Mouse (Mus musculus) B cell, adult 2 months (primary cell): ENCODE measurements around the gene Kdm1a.

Experiments
- DNase-seq, 2 experiments: peaks; one replicate each; pipeline ENCODE4 v3.0.0; 2022

The Kdm1a gene

DNA sequence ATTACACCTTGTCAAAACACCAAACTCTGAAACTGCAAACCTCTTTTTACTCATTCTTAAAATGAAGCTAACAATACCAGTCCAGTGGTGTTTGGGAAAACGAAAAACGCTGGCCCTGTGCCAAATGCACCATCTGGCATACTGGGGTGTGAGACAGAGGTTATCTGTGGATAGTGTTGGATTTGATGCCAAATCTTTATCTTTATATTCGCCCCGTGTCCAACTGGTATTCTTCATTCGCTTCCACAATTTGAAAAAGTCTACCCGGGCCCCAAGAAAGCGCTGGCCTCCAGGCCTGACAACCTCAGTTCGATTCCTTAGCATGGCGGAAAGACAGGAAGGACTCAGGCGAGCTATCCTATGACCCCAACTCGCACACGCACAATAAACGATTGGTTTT, 1.0 kb downstream of the Kdm1a start:
- DNase-seq = peak; percentile 47 to 48

DNA sequence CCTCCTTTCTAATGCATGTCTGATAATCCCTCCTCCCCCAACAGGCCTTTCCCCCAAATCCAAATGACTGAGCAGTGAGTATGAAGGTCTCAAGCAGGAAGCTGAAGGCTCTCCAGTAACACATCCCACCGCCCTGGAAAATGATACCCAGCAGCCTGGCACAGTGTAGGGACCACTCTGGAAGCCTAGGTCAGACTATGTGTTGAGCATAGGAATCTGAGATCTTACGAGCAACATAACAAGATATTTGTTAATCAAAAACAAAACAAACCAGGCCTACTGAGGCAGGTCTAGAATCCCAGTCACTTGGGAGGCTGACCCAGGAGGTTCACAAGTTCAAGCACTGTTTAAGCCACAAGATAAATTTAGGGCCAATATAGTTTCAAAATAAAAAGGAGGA, 2.0 kb downstream of the Kdm1a start:
- DNase-seq = no peak

- DNase-seq = no peak
Observed at GRCm38 (mm10) chr4:136599869-136600268, 2.7 kb downstream of the Kdm1a start.

DNA sequence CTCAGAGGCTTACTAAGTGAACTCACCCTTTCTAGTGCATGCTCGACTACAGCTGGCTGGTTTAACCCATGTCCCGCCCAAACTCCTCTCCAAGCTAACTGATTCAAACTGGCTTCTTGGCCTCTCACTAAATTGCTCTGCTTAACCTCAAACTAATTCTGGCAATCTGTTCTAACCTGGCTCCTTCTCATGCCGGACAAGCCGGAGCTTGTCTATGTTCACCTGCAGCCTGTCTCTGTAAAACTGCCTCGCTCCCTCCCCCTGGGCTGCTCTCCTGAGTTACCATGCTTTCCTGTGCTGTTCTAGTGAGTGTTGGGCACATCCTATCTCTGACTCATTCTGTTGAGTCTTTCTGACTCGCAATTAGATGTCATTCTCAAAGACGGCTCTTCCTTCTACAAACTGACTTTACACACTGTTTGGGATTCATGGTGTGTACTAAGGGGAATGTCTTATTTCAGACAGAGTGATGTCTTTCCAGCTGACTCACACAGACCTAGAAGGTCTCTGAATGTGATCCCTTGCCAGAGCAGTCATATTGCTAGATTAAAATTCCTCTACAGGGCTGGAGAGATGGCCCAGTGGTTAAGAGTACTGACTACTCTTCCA, 4.2 kb downstream of the Kdm1a start:
- no peak for DNase-seq

DNA sequence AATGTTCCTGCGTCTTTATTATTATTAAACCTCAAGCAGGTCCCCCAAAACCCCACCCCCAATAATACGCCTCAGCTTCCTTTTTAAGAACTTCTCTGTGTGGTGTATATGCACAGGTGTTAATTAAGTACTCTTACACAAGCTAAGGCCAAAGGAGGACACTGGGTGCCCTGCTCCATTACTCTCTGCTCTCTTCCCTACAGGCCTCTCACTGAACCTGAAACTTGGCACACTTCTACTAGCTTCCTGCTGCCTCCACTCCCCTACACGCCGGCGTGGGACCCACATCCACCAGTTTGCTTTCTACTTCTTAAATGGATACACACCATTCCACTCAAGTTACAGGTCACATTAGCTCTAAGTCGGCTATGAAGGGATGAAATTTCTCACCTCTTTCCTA, 7.3 kb downstream of the Kdm1a start:
- no peak for DNase-seq

DNA sequence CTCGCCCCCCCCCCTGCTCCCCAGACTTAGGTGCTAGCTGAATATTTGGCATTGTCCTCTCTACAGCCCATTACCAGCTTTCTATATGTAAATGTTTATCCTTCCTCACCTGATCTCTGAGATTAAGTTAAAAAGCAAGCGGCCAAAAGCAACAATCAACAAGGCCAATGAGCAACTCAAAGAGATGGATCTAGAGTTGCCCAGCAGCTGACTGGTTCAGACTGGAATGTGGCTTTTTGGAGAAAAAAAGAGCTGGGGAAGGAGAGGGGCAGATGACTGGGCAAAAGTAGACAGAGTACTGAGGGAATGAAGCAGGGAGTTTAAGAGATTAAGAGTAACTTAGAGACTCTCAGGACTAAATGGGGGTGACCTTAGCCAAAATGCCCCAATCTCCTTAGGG, 8.5 kb downstream of the Kdm1a start:
- no peak for DNase-seq

- no peak for DNase-seq
Observed at GRCm38 (mm10) chr4:136592111-136592510, 10.4 kb downstream of the Kdm1a start.

GRCm38 (mm10) chr4:136588003-136588402, 14.5 kb downstream of the Kdm1a start:
- no peak for DNase-seq

- DNase-seq = no peak
Observed at GRCm38 (mm10) chr4:136587221-136587827, 15.2 kb downstream of the Kdm1a start.

DNA sequence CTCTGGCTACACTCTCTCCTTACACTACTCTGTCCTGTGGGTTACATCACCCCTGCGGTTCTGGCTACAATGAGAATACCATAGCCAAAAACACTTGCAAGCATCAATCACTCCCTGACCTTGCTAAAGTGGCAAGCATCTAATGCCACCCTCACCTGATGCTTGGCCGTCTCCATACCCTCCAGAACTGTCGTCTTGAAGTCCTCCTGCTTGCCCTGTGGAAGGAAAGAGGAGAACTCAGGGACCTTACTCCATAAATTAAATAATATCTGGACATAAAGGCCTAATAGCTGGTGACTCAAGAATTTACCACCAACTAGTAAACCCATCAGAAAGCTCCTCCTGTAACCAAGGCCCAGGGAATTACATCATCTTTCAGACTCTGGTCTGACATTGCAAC, 20.6 kb downstream of the Kdm1a start:
- no peak for DNase-seq

DNA sequence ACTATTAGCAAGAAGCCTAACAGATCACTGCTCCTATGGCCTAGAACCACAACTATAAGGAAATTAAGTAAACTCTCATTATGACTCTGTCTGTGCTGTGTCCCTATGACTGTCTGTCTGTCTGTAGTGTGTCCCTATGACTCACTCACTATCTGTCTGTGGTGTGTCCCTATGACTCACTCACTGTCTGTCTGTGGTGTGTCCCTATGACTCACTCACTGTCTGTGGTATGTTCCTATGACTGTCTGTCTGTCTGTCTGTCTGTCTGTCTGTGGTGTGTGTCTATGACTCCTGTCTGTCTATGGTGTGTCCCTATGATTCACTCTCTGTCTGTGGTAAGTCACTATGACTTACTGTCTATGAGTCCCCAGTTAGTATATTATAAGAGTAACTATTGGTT, 32.5 kb downstream of the Kdm1a start:
- DNase-seq = no peak

- DNase-seq = peak; percentile 9 to 18
Observed at GRCm38 (mm10) chr4:136568629-136569028, 33.9 kb downstream of the Kdm1a start.

DNA sequence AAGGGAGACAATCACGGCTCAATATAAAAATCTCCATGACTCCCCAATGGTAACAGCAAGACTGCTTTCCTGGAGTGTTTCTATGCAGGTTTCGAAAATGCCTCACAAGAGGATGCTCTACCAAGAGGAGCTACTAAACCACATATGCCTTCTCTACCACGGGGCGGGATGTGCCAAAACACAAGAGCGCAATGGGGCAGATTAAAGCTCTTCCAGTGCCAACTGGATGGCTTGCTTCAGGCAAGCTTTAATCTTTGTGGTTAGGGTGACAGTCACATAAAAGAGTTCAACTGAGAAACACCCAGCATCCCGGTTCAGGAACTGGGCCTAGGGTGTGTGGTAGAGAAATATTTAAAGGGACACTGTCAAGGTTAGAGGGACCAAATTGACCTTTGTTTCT, 39.8 kb downstream of the Kdm1a start:
- DNase-seq = no peak

GRCm38 (mm10) chr4:136560270-136560991, 42.1 kb downstream of the Kdm1a start:
- DNase-seq = no peak

DNA sequence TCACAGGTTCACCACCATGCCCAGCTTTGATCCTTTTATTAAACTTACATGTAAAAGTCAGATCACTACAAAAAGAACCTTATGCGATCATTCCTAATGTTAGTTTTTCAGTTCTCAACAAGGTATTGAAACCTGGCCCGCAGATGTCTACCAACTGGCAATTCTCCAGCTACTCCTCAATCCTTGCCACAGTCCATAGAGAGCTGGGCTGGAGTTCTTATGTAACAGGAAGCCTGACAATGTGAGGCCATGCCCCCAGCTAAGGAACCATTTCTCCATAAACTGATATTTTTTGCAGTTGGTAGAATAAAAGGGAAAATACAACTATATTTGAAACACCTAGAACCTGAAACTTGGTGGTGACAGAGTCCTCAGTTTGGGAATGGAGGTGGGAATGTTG, 42.8 kb downstream of the Kdm1a start:
- no peak for DNase-seq

DNA sequence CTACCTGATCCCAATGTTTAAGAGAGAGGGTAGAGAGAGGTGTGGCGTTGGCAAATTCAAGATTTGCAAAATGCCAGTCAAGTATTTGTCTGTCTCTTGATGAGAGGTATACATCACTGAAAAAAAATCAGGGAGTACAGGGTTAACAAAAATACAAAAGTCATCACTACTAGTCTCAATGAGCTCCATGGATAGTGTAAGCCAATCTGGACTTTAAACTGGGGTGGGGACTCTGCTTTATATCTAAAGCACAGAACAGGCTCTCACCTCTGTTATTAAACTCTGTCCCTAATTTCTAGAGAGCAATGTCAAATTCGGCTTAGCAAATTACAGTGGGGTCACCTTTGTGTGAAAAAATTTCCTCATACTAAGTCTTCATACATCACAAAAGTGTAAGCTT, 44.9 kb downstream of the Kdm1a start:
- no peak for DNase-seq

DNA sequence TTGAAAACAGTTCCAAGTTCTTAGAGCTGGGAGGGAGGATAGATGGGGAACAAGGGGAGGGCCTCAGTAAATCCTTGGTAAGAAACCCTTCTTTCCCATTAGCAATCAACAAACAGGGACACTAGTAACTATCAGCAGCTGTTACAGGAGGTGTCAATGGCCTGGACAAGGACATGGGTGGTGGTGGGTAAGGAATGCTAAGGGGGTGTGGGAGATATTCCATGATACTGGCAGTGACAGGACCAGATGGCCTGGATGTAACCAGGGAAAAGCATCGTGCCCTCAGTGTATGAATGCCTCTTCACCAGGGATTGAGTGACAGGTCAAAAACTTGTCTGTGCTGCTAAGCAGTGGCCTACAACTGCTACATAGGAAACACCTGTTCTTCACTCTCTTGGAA, 49.4 kb downstream of the Kdm1a start:
- DNase-seq = no peak

GRCm38 (mm10) chr4:136548381-136548801, 54.1 kb downstream of the Kdm1a start:
- DNase-seq = no peak

- DNase-seq = no peak
Observed at GRCm38 (mm10) chr4:136547721-136548120, 54.8 kb downstream of the Kdm1a start.

DNA sequence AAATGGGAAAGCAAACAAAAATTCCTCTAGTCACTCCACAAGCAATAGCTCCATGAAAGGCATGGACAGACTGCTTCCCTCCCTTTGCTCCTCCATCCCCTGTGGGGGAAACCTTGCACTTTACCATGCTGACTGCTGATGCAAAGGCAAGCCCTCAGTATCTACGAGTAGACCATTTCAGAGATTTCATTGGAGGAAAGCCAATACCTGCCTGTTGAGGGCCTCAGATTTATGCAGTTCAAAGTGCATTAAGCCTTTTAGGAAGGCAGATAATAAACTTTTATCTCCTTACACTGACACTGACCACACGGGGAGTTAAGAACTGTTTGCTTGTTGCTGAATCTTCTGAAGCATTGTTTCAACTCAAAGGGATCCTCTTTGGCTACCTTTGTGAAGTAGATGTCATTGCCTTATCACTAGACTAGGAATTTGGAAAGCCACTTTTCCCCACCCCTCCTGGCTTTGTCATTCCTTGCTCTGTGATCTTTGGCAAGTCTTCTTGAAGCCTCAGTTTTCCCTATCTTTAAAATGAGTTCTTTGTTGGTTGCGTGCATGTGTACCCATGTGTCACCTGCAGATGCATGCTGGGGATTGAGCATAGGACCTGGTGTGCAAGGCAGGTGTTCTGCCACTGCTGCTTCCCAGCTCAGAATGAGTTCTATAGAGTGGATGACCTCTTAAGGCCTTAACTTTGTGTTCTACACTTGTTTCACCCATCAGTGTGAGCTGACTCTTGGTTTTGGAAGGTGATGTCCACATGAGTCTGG, 56.1 kb downstream of the Kdm1a start:
- no peak for DNase-seq

- no peak for DNase-seq
Observed at GRCm38 (mm10) chr4:136545151-136545550, 57.4 kb downstream of the Kdm1a start.

- DNase-seq = peak; percentile 58 to 63
Observed at GRCm38 (mm10) chr4:136526412-136526811, 76.1 kb downstream of the Kdm1a start.

DNA sequence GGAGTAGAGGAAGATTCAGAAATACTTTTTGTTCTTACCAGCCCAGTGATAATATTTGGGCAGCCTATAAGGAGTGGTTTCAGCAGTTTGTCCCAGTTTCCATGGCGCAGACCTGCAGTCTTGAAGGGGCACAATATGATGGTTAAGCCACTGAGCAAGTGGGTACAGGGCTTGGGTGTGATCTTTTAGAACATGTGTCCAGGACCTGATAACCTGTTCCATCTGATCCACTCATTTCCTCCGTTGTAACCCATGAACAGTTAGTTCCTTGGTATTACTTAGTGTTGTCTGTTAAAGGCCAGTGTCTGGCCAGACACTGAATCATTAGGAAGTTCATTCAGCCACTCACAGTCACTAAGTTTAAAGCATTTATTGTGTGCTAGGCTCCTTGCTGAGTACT, 78.2 kb downstream of the Kdm1a start:
- DNase-seq = no peak

- DNase-seq = no peak
Observed at GRCm38 (mm10) chr4:136521898-136522297, 80.6 kb downstream of the Kdm1a start.
